Mouse (Mus musculus) E14TG2a.4 (cell line): Measurements from ENCODE around the gene Sfxn1.

ENCODE experiments used
- CTCF ChIP-seq: conservative IDR thresholded peaks from 2 replicates; pipeline ENCODE4 v1.5.1; 2014; ENCODE audit warnings: low read length
- NANOG ChIP-seq: IDR thresholded peaks from 2 replicates; pipeline ENCODE4 v1.6.1; 2014; ENCODE audit warnings: borderline replicate concordance, low read length, mixed read lengths

GRCm38 (mm10) chr13:54035541-54035940 is 36.1 kb upstream of the Sfxn1 start:
- TF ChIP-seq CTCF (peak; percentile 85), NANOG (no peak)
